Mouse (Mus musculus) granulocyte monocyte progenitor cell, adult 5-6 weeks (primary cell): ENCODE data around the gene C2cd4d. TPM values are rescaled to one million over a fixed set of nuclear protein-coding genes. Genes with fewer than 3 reads are reported as not detected.
A peak's percentile ranks its signal among the peaks of the same experiment; 100 is the strongest.

Experiments
- ATAC-seq: replicated peaks from 2 replicates; pipeline ENCODE4 v1.8.0; 2016; ENCODE audit warnings: mild to moderate bottlenecking, moderate TSS enrichment, inconsistent platforms; ENCODE audit not compliant: poor library complexity, severe bottlenecking
- total RNA-seq, 2 experiments: library from RNA; stranded (forward) in 1 of 2; stranded (reverse) in 1 of 2; fragments of 200-712, 200-1000 nt in 1 of 2; fragments of >200 nt in 1 of 2; fragmentation: Nextera tagmentation in 1 of 2; gene quantifications; 2 replicates each; pipeline ENCODE4 v1.2.3; 2014 to 2017

Gene C2cd4d
- not detected in 2 replicates for total RNA-seq (2014; fragmentation: Nextera tagmentation)
- not detected in 2 replicates for total RNA-seq (2017)

- no peak for ATAC-seq
Observed at GRCm38 (mm10) chr3:94362138-94362537, at the start of gene C2cd4d. Gene C2cd4d (plus strand): TSS chr3:94362438.

- no peak for ATAC-seq
Observed at GRCm38 (mm10) chr3:94328681-94329080, 33.6 kb upstream of the C2cd4d start.

GRCm38 (mm10) chr3:94334442-94334841, 27.8 kb upstream of the C2cd4d start:
- peak; percentile 67 for ATAC-seq

GRCm38 (mm10) chr3:94338522-94338921, 23.7 kb upstream of the C2cd4d start:
- no peak for ATAC-seq

- ATAC-seq: no peak
Observed at GRCm38 (mm10) chr3:94341959-94342422, 20.2 kb upstream of the C2cd4d start, which contains the start of gene Them5. Gene Them5 (plus strand): TSS chr3:94342099.

GRCm38 (mm10) chr3:94342552-94342951, 19.7 kb upstream of the C2cd4d start:
- no peak for ATAC-seq

GRCm38 (mm10) chr3:94344182-94344581, 18.1 kb upstream of the C2cd4d start:
- ATAC-seq: no peak

- no peak for ATAC-seq
Observed at GRCm38 (mm10) chr3:94344897-94345296, 17.3 kb upstream of the C2cd4d start.

- ATAC-seq: no peak
Observed at GRCm38 (mm10) chr3:94348146-94348545, 14.1 kb upstream of the C2cd4d start.

- ATAC-seq: no peak
Observed at GRCm38 (mm10) chr3:94360812-94361211, 1.4 kb upstream of the C2cd4d start.

- ATAC-seq: peak; percentile 49
Observed at GRCm38 (mm10) chr3:94363291-94364153, 1.3 kb downstream of the C2cd4d start.

GRCm38 (mm10) chr3:94364154-94364526, 1.9 kb downstream of the C2cd4d start:
- no peak for ATAC-seq

- peak; percentile 84 for ATAC-seq
Observed at GRCm38 (mm10) chr3:94366761-94367160, 4.5 kb downstream of the C2cd4d start.

- ATAC-seq: no peak
Observed at GRCm38 (mm10) chr3:94367511-94367910, 5.3 kb downstream of the C2cd4d start.

GRCm38 (mm10) chr3:94368631-94369030, 6.4 kb downstream of the C2cd4d start:
- ATAC-seq: no peak

GRCm38 (mm10) chr3:94369709-94370108, 7.5 kb downstream of the C2cd4d start:
- no peak for ATAC-seq

GRCm38 (mm10) chr3:94371637-94372036, 9.4 kb downstream of the C2cd4d start:
- ATAC-seq: no peak

- no peak for ATAC-seq
Observed at GRCm38 (mm10) chr3:94372038-94372437, 9.8 kb downstream of the C2cd4d start.

GRCm38 (mm10) chr3:94372641-94373040, 10.4 kb downstream of the C2cd4d start, which contains the start of gene Rorc:
Gene Rorc (plus strand): TSS chr3:94372794.
- ATAC-seq: no peak

GRCm38 (mm10) chr3:94373090-94373489, 10.9 kb downstream of the C2cd4d start:
- ATAC-seq: no peak

GRCm38 (mm10) chr3:94373597-94374011, 11.4 kb downstream of the C2cd4d start:
- ATAC-seq: 0 out of 2 replicates have a peak, but pooled peaks have one; percentile 12

- no peak for ATAC-seq
Observed at GRCm38 (mm10) chr3:94374636-94375035, 12.4 kb downstream of the C2cd4d start.
